Mouse (Mus musculus) forebrain, embryonic 15.5 days (tissue): ENCODE results near the gene Krt79. TPM values are rescaled to one million over a fixed set of nuclear protein-coding genes. Genes with fewer than 3 reads are reported as not detected.

Source experiments
- microRNA-seq: library from miRNA; unstranded; fragments of <30 nt; microRNA quantifications from one replicate; pipeline ENCODE4, GENCODE M21; 2016
- polyA plus RNA-seq: library from polyadenylated mRNA; unstranded; fragments of >200 nt; fragmentation: Nextera tagmentation; extraction: Ambion mirVana; gene quantifications from 2 replicates; pipeline ENCODE4 v1.2.1, GENCODE M21; 2015

The Krt79 gene
- polyA plus RNA-seq, 1 experiment from 2014 or later: 0.10 TPM

Small RNA genes lying within 50 kb of the gene (microRNA-seq; reads per million reads assigned to microRNA genes)
- not detected for gene Gm44356

Other genes starting within 250 kb of the Krt79 start
- gene Krt6a, start 246.0 kb downstream of the Krt79 start, polyA plus RNA-seq: not detected in 2 replicates
- 0.13 and 0.15 TPM in 2 replicates for gene Krt5, start 227.4 kb downstream of the Krt79 start, polyA plus RNA-seq
- not detected in 2 replicates for gene Krt71, start 197.2 kb downstream of the Krt79 start, polyA plus RNA-seq
- gene Krt72, start 153.9 kb downstream of the Krt79 start, polyA plus RNA-seq: not detected in 2 replicates
- gene Krt73, start 138.0 kb downstream of the Krt79 start, polyA plus RNA-seq: 0.43 and 1.1 TPM in 2 replicates
- not detected in 2 replicates for gene Krt2, start 122.2 kb downstream of the Krt79 start, polyA plus RNA-seq
- 8.4 and 8.6 TPM in 2 replicates for gene Krt1, start 89.5 kb downstream of the Krt79 start, polyA plus RNA-seq
- gene Krt77, start 70.6 kb downstream of the Krt79 start, polyA plus RNA-seq: 0.47 and 1.2 TPM in 2 replicates
- gene Krt76, start 47.4 kb downstream of the Krt79 start, polyA plus RNA-seq: not detected in 2 replicates
- 0.08 TPM in 1 of 2 replicates, not detected in the other for gene Krt4, start 15.6 kb downstream of the Krt79 start, polyA plus RNA-seq
- gene Krt78, start 14.0 kb upstream of the Krt79 start, polyA plus RNA-seq: not detected in 2 replicates
- 1.9 and 3.9 TPM in 2 replicates for gene Krt8, start 64.2 kb upstream of the Krt79 start, polyA plus RNA-seq
- 3.5 and 7.6 TPM in 2 replicates for gene Krt18, start 87.9 kb upstream of the Krt79 start, polyA plus RNA-seq
- gene Eif4b, start 133.4 kb upstream of the Krt79 start, polyA plus RNA-seq: 98.9 and 99.5 TPM in 2 replicates
- gene Tns2, start 160.1 kb upstream of the Krt79 start, polyA plus RNA-seq: 4.9 and 6.9 TPM in 2 replicates
- 38.2 and 42.9 TPM in 2 replicates for gene Spryd3, start 195.9 kb upstream of the Krt79 start, polyA plus RNA-seq
- 1.2 and 1.4 TPM in 2 replicates for gene Igfbp6, start 204.0 kb upstream of the Krt79 start, polyA plus RNA-seq
- not detected in 2 replicates for gene Soat2, start 210.2 kb upstream of the Krt79 start, polyA plus RNA-seq